In genomic region chr12:118854401-118854800, GRCm38 (mm10) we compare ENCODE assay signal across 10 mouse cellular contexts. TPM values are rescaled to one million over a fixed set of nuclear protein-coding genes. Genes with fewer than 3 reads are reported as not detected.
A peak's percentile ranks its signal among the peaks of the same experiment; 100 is the strongest.
DNase-seq lines count a peak whose midpoint lies in the region; ATAC-seq and TF ChIP-seq lines count a peak whose summit lies in the region.
"Had no signal": no experiment of that assay in that cellular context is flagged by ENCODE, and none has a peak within 500 bp of the region (broad histone marks: within the 10 kb centered on the region; RNA-seq: fewer than 3 reads in every experiment).

No protein-coding gene starts in this region.

- TF ChIP-seq CTCF in intestine, postnatal 0 days (IDR thresholded peaks at IDR 0.05; ENCODE audit: low read depth) = no peak

- no peak overlapping the region for H3K27ac ChIP-seq in heart, embryonic 14.5 days (replicated peaks in 1 of 2; ENCODE audit: control insufficient read depth in 1 of 2, insufficient read depth in 1 of 2, low read depth in 2 of 2, low read length in 2 of 2)
- no peak overlapping the region for H3K27ac ChIP-seq in embryonic facial prominence, embryonic 13.5 days
- no peak overlapping the region for H3K27ac ChIP-seq in intestine, postnatal 0 days (ENCODE audit: low read depth, low read length)
- H3K27ac ChIP-seq in neural tube, embryonic 11.5 days (ENCODE audit: low read depth, low read length) = peak overlapping the region; percentile 73; the same call in 1 of the 2 replicates

- H3K4me3 ChIP-seq in heart, embryonic 14.5 days (ENCODE audit: control insufficient read depth in 1 of 2, insufficient read depth in 1 of 2, low read depth in 1 of 2, low read length in 2 of 2) = peak overlapping the region; percentile 48 to 69
- H3K4me3 ChIP-seq in embryonic facial prominence, embryonic 13.5 days = peak overlapping the region; percentile 47
- H3K4me3 ChIP-seq in intestine, postnatal 0 days (ENCODE audit: low read depth, low read length) = peak overlapping the region; percentile 37
- H3K4me3 ChIP-seq in neural tube, embryonic 11.5 days (ENCODE audit: low read depth, low read length) = peak overlapping the region; percentile 39

- peaks cover 61% of the 10 kb centered on the region for H3K27me3 ChIP-seq in heart, embryonic 14.5 days (ENCODE audit: control insufficient read depth, insufficient read depth, low read length)
- H3K27me3 ChIP-seq in embryonic facial prominence, embryonic 13.5 days = peaks cover 77% of the 10 kb centered on the region
- peaks cover 81% of the 10 kb centered on the region for H3K27me3 ChIP-seq in intestine, postnatal 0 days (replicated peaks; ENCODE audit: control insufficient read depth, insufficient read depth, low read length)
- peaks cover 45% of the 10 kb centered on the region for H3K27me3 ChIP-seq in neural tube, embryonic 11.5 days (ENCODE audit: control insufficient read depth, insufficient read depth, low read length)

- WGBS in heart, embryonic 14.5 days = 3% methylated on average over 10 of the region's 10 CpGs
- 2% methylated on average over 10 of the region's 10 CpGs for WGBS in embryonic facial prominence, embryonic 13.5 days
- 4% methylated on average over 10 of the region's 10 CpGs for WGBS in intestine, postnatal 0 days
- WGBS in neural tube, embryonic 11.5 days = 4% methylated on average over 10 of the region's 10 CpGs

- no peak for DNase-seq in heart, adult 8-10 months (ENCODE audit: low spot score)
- peak; percentile 57 for DNase-seq in neural tube, embryonic 11.5 days (ENCODE audit: low spot score)
- no peak for DNase-seq in left cerebral cortex, adult 11 months (ENCODE audit: low spot score)
- no peak for DNase-seq in kidney, adult 11 months
- no peak for DNase-seq in left cerebral cortex, postnatal 4 days

- peaks cover 0 to 6% of the 10 kb centered on the region in 2 experiments; a peak in 2 of 4 replicates for H3K4me1 ChIP-seq in heart, embryonic 14.5 days (ENCODE audit: control insufficient read depth in 2 of 2, insufficient read depth in 2 of 2, low read length in 2 of 2)
- peaks cover 9% of the 10 kb centered on the region for H3K4me1 ChIP-seq in embryonic facial prominence, embryonic 13.5 days
- no peaks in the 10 kb centered on the region for H3K4me1 ChIP-seq in intestine, postnatal 0 days (replicated peaks; ENCODE audit: control insufficient read depth, insufficient read depth, low read length)
- 0 out of 2 replicates have a peak, but pooled peaks cover under 1% of the 10 kb centered on the region for H3K4me1 ChIP-seq in neural tube, embryonic 11.5 days (ENCODE audit: control insufficient read depth, insufficient read depth, low read length)

- no peak for ATAC-seq in heart, embryonic 14.5 days (ENCODE audit: insufficient number of reproducible peaks, insufficient read depth, low FRiP score, low read depth)
- no peak for ATAC-seq in embryonic facial prominence, embryonic 13.5 days (ENCODE audit: insufficient number of reproducible peaks, insufficient read depth, low FRiP score, low TSS enrichment, low read depth)
- no peak for ATAC-seq in intestine, postnatal 0 days
- ATAC-seq in neural tube, embryonic 11.5 days (ENCODE audit: insufficient read depth, low FRiP score, low TSS enrichment) = no peak

- no peak overlapping the region for H3K9ac ChIP-seq in heart, embryonic 14.5 days (ENCODE audit: low read length)
- H3K9ac ChIP-seq in embryonic facial prominence, embryonic 13.5 days = peak overlapping the region; percentile 66
- no peak overlapping the region for H3K9ac ChIP-seq in intestine, postnatal 0 days (ENCODE audit: low read depth, low read length)
- H3K9ac ChIP-seq in neural tube, embryonic 11.5 days (ENCODE audit: low read length) = no peak overlapping the region; the same call in 1 of the 2 replicates

- H3K4me2 ChIP-seq in heart, embryonic 14.5 days (ENCODE audit: low read length) = peak overlapping the region; percentile 69
- H3K4me2 ChIP-seq in embryonic facial prominence, embryonic 13.5 days = peak overlapping the region; percentile 73
- peak overlapping the region; percentile 64; the same call in 1 of the 2 replicates for H3K4me2 ChIP-seq in intestine, postnatal 0 days (replicated peaks; ENCODE audit: low read depth)
- H3K4me2 ChIP-seq in neural tube, embryonic 11.5 days (ENCODE audit: low read depth) = peak overlapping the region; percentile 53

- H3K9me3 ChIP-seq in heart, embryonic 14.5 days (ENCODE audit: control insufficient read depth, low read length) = no peaks in the 10 kb centered on the region
- H3K9me3 ChIP-seq in embryonic facial prominence, embryonic 13.5 days = no peaks in the 10 kb centered on the region
- H3K9me3 ChIP-seq in intestine, postnatal 0 days (ENCODE audit: control insufficient read depth) = no peaks in the 10 kb centered on the region
- no peaks in the 10 kb centered on the region for H3K9me3 ChIP-seq in neural tube, embryonic 11.5 days (ENCODE audit: control insufficient read depth, low read length)

- H3K36me3 ChIP-seq in heart, embryonic 14.5 days (ENCODE audit: control insufficient read depth, insufficient read depth, low read length) = no peaks in the 10 kb centered on the region
- no peaks in the 10 kb centered on the region for H3K36me3 ChIP-seq in embryonic facial prominence, embryonic 13.5 days
- H3K36me3 ChIP-seq in intestine, postnatal 0 days (ENCODE audit: control insufficient read depth, insufficient read depth) = no peaks in the 10 kb centered on the region
- no peaks in the 10 kb centered on the region for H3K36me3 ChIP-seq in neural tube, embryonic 11.5 days (ENCODE audit: control insufficient read depth, insufficient read depth, low read length)

- intact Hi-C loops in left cerebral cortex, postnatal 4 days (cut with DNase I) = loop anchor here (10.0 kb wide), 2 partner anchors 800 to 1040 kb away; no protein-coding TSS in a partner anchor

RNA-seq across cellular contexts. Expression of gene Sp8, which starts 8.3 kb away (rescaled TPM):
- not detected in 2 replicates for polyA plus RNA-seq in heart, embryonic 14.5 days (2014; fragmentation: Nextera tagmentation; extraction: Ambion mirVana)
- total RNA-seq in heart, adult 8-10 months (2022) = not detected
- 3.2 and 5.2 TPM in 2 replicates for polyA plus RNA-seq in embryonic facial prominence, embryonic 13.5 days (2015; fragmentation: Nextera tagmentation; extraction: Ambion mirVana)
- polyA plus RNA-seq in intestine, postnatal 0 days (2015; fragmentation: Nextera tagmentation; extraction: Ambion mirVana) = not detected in 2 replicates
- 9.4 and 9.8 TPM in 2 replicates for polyA plus RNA-seq in neural tube, embryonic 11.5 days (2014; fragmentation: Nextera tagmentation; extraction: Ambion mirVana)
- total RNA-seq in left cerebral cortex, postnatal 4 days (2021) = 1 to 10 TPM; 8.1 to 9.4 TPM
- total RNA-seq: adrenal gland, postnatal 36 days; liver, adult 2 months had no signal
- polyA plus RNA-seq: liver, adult 2 months had no signal
